Mouse (Mus musculus) mesoderm, embryonic 11.5 days (tissue): ENCODE measurements around the gene Smad9.

Experiments
- DNase-seq: peaks from one replicate; pipeline ENCODE4 v3.0.0-alpha.2; 2012; ENCODE audit warnings: low read depth, low spot score

Smad9 gene

GRCm38 (mm10) chr3:54807666-54808217 lies 52.4 kb downstream of the Smad9 start, which contains the start of gene Rfxap:
TSS of gene Rfxap (minus strand) at chr3:54807791.
- DNase-seq: peak; percentile 97

- no peak for DNase-seq
These were observed 53.7 kb downstream of the Smad9 start for GRCm38 (mm10) chr3:54809111-54809510.

GRCm38 (mm10) chr3:54811616-54812015 lies 56.2 kb downstream of the Smad9 start:
- DNase-seq: no peak

- DNase-seq: no peak
These were observed 58.1 kb downstream of the Smad9 start for GRCm38 (mm10) chr3:54813418-54813988.

GRCm38 (mm10) chr3:54814622-54815021 lies 59.2 kb downstream of the Smad9 start:
- DNase-seq: no peak

GRCm38 (mm10) chr3:54815292-54815691 lies 59.9 kb downstream of the Smad9 start:
- peak; percentile 75 for DNase-seq

- DNase-seq: no peak
These were observed 67.1 kb downstream of the Smad9 start for GRCm38 (mm10) chr3:54822526-54822925.

- no peak for DNase-seq
These were observed 77.1 kb downstream of the Smad9 start for GRCm38 (mm10) chr3:54832491-54832890.

- no peak for DNase-seq
These were observed 80.0 kb downstream of the Smad9 start for GRCm38 (mm10) chr3:54835421-54835820.
